Mouse (Mus musculus): ENCODE measurements at regions not wholly inside any gene's neighbourhood (a gene's known extent, or its start where the extent isn't known, plus 50 kb on each side); places are given as distances from the start of the nearest gene placed in this dataset.

DNA sequence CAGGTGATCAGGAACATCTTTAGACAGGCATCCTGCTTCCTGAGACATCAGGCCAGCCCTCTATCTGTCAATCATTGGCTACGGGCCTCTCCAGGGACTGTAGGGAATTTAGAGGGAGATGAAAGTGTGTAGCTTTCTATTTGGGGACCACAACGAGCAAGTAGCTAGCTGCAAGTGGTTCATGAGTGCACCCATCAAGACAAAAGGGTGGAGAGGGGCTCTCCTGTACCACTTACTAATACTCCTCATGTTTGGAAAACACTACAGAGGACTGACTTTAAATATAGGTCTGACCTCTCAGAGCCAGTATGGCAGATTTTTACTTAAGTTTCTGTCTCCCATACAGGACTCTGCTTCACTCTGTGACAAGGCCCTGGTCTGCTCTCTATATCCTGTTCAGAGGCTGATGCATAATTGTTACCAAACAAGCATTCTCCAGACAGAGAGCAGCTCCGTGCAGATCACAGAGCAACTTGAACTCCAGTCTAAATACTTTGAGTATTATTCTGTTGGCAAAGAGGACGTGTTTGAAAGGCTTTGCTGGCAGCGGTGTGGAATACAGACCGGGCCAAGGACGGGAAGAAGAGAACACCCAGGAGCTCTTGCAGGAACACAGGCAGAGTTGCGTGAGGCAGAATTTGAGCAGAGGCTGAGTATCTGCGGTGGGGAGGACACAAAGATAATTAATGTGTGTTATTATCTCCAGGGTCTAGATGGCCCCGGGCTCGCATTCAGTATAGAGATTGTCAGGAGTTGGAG is 56.2 kb upstream of the Gm6993 start:
- TF ChIP-seq ZNF384 (IDR thresholded peaks at IDR 0.05; ENCODE audit: low read depth, low read length) (no peak), MAZ (IDR thresholded peaks at IDR 0.05; ENCODE audit: low read depth, low read length) (no peak), ETS1 (conservative IDR thresholded peaks at IDR 0.05; ENCODE audit: low read depth, low read length) (no peak), BHLHE40 (IDR thresholded peaks at IDR 0.05; ENCODE audit: low read depth, low read length) (no peak), CTCF (conservative IDR thresholded peaks at IDR 0.05 in 1 of 2, IDR thresholded peaks at IDR 0.05 in 1 of 2; ENCODE audit: low read depth in 2 of 2, low read length in 2 of 2) (no peak), TBP (conservative IDR thresholded peaks at IDR 0.05; ENCODE audit: low read depth, low read length) (no peak), GABPA (IDR thresholded peaks at IDR 0.05; ENCODE audit: insufficient replicate concordance, low read depth, low read length) (no peak), RCOR1 (conservative IDR thresholded peaks at IDR 0.05; ENCODE audit: low read depth, low read length) (no peak), POLR2A (IDR thresholded peaks at IDR 0.05; ENCODE audit: low read depth, low read length) (no peak), E2F4 (IDR thresholded peaks at IDR 0.05; ENCODE audit: insufficient replicate concordance, low read depth, low read length) (no peak)
